Mouse (Mus musculus) right cerebral cortex, adult 2 months (tissue): ENCODE measurements around the gene Gstk1.

Source experiments
- DNase-seq, 2 experiments: peaks; one replicate each; pipeline ENCODE4 v3.0.0; 2021 to 2022; ENCODE audit warnings: low spot score in 2 of 2

The Gstk1 gene

GRCm38 (mm10) chr6:42265391-42266330, 19.9 kb downstream of the Gstk1 start:
- DNase-seq, result no peak

- no peak for DNase-seq
Observed at GRCm38 (mm10) chr6:42270817-42271216, 25.1 kb downstream of the Gstk1 start.

GRCm38 (mm10) chr6:42276151-42276550, 30.4 kb downstream of the Gstk1 start:
- DNase-seq, result no peak

GRCm38 (mm10) chr6:42282865-42283528, 37.3 kb downstream of the Gstk1 start:
- DNase-seq, result no peak

GRCm38 (mm10) chr6:42286448-42286847, 40.7 kb downstream of the Gstk1 start, which contains the start of gene Clcn1:
Gene Clcn1, plus strand, starts transcription at chr6:42286685.
- no peak for DNase-seq

- no peak for DNase-seq
Observed at GRCm38 (mm10) chr6:42287562-42287961, 41.8 kb downstream of the Gstk1 start.

- no peak for DNase-seq
Observed at GRCm38 (mm10) chr6:42293327-42293726, 47.6 kb downstream of the Gstk1 start.

- DNase-seq, result no peak
Observed at GRCm38 (mm10) chr6:42295549-42296094, 49.9 kb downstream of the Gstk1 start.

- DNase-seq, result no peak
Observed at GRCm38 (mm10) chr6:42299362-42299761, 53.6 kb downstream of the Gstk1 start.
